ENCODE assay signal across 8 mouse cellular contexts in the genomic region with DNA sequence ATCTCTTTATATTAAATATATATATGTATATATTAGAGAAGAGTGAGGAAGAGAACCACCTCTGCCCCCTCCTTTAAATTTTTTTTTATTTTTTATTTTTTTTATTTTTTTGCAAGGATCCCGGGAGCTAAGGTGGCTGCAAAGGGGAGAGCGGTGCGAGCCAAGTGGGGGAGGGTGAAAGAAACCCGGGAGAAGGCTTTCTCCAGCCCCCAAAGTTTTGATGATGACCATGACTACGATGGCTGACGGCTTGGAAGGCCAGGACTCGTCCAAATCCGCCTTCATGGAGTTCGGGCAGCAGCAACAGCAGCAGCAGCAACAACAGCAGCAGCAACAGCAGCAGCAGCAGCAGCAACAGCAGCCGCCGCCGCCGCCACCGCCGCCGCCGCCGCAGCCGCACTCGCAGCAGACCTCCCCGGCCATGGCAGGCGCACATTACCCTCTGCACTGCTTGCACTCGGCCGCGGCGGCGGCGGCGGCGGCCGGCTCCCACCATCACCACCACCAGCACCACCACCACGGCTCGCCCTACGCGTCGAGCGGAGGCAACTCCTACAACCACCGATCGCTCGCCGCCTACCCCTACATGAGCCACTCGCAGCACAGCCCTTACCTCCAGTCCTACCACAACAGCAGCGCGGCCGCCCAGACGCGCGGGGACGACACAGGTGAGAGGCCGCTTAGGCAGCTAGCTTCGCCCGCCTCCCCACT. TPM values are rescaled to one million over a fixed set of nuclear protein-coding genes. Genes with fewer than 3 reads are reported as not detected.
A peak's percentile ranks its signal among the peaks of the same experiment; 100 is the strongest.
DNase-seq lines count a peak whose midpoint lies in the region; ATAC-seq and TF ChIP-seq lines count a peak whose summit lies in the region.

A gene (plus strand): TSS at position 175 of the 711 bp plus-strand sequence.

- intact Hi-C loops in gastrocnemius, postnatal 14 days (cut with DNase I; ENCODE audit: low total_unique reads), result no loop called here

- H3K4me3 ChIP-seq in testis, adult 2 months (ENCODE audit: control insufficient read depth, low read depth, low read length), result peak within 1 kb of the TSS; percentile 79
- H3K4me3 ChIP-seq in intestine, embryonic 14.5 days (ENCODE audit: low read depth, low read length), result peak within 1 kb of the TSS; percentile 36
- H3K4me3 ChIP-seq in midbrain, embryonic 12.5 days, result peak within 1 kb of the TSS; percentile 49

- H3K9me3 ChIP-seq in intestine, embryonic 14.5 days (ENCODE audit: control insufficient read depth, low read length), result no peaks in the 10 kb centered on the region
- no peaks in the 10 kb centered on the region for H3K9me3 ChIP-seq in midbrain, embryonic 12.5 days

- peak within 1 kb of the TSS; percentile 62 for H3K4me2 ChIP-seq in intestine, embryonic 14.5 days (ENCODE audit: low read length)
- peak within 1 kb of the TSS; percentile 77 for H3K4me2 ChIP-seq in midbrain, embryonic 12.5 days (replicated peaks)

- TF ChIP-seq POLR2A in testis, adult 2 months (IDR thresholded peaks at IDR 0.05; ENCODE audit: control insufficient read depth, low read depth, low read length), result no peak

- peak; percentile 56 to 58 for DNase-seq in cerebellum, postnatal 10 days
- no peak for DNase-seq in cerebellum, postnatal 25 days
- DNase-seq in testis, postnatal 10 days (ENCODE audit: low spot score), result no peak
- peak; percentile 79 for DNase-seq in intestine, embryonic 14.5 days (ENCODE audit: low spot score)
- no peak for DNase-seq in layer of hippocampus, adult 8-10 months (ENCODE audit: low spot score in 2 of 2)
- DNase-seq in gastrocnemius, postnatal 14 days, result no peak

- H3K4me1 ChIP-seq in testis, adult 2 months (ENCODE audit: control insufficient read depth, insufficient read depth, low read length), result peaks cover 16% of the 10 kb centered on the region
- H3K4me1 ChIP-seq in intestine, embryonic 14.5 days (replicated peaks; ENCODE audit: control insufficient read depth, insufficient read depth, low read length), result peaks cover 13% of the 10 kb centered on the region; the same call in 1 of the 2 replicates
- H3K4me1 ChIP-seq in midbrain, embryonic 12.5 days, result peaks cover 22% of the 10 kb centered on the region

- peaks cover 14% of the 10 kb centered on the region for H3K27me3 ChIP-seq in testis, adult 2 months (ENCODE audit: control insufficient read depth, insufficient read depth, low read length)
- H3K27me3 ChIP-seq in intestine, embryonic 14.5 days (replicated peaks; ENCODE audit: control insufficient read depth, insufficient read depth, low read length), result peaks cover 98% of the 10 kb centered on the region
- peaks cover 93% of the 10 kb centered on the region for H3K27me3 ChIP-seq in midbrain, embryonic 12.5 days

- no peak for TF ChIP-seq CTCF in testis, adult 2 months (IDR thresholded peaks at IDR 0.05; ENCODE audit: control insufficient read depth, insufficient read depth, insufficient replicate concordance, low read depth, low read length)

- H3K9ac ChIP-seq in intestine, embryonic 14.5 days (ENCODE audit: low read length), result no peak within 1 kb of the TSS
- H3K9ac ChIP-seq in midbrain, embryonic 12.5 days (replicated peaks), result peak within 1 kb of the TSS; percentile 57

- no peak within 1 kb of the TSS for H3K27ac ChIP-seq in testis, adult 2 months (ENCODE audit: control insufficient read depth, insufficient read depth, low read depth, low read length)
- no peak within 1 kb of the TSS for H3K27ac ChIP-seq in intestine, embryonic 14.5 days (ENCODE audit: low read depth)
- peak within 1 kb of the TSS; percentile 65 for H3K27ac ChIP-seq in midbrain, embryonic 12.5 days (replicated peaks)

- H3K36me3 ChIP-seq in testis, adult 2 months (ENCODE audit: control insufficient read depth, insufficient read depth, low read length), result no peaks in the 10 kb centered on the region
- no peaks in the 10 kb centered on the region for H3K36me3 ChIP-seq in intestine, embryonic 14.5 days (ENCODE audit: control insufficient read depth, insufficient read depth, low read length)
- H3K36me3 ChIP-seq in midbrain, embryonic 12.5 days, result no peaks in the 10 kb centered on the region

- peak; percentile 71 for ATAC-seq in intestine, embryonic 14.5 days (replicated peaks; ENCODE audit: low FRiP score, low TSS enrichment, low read depth)
- peak; percentile 74 for ATAC-seq in midbrain, embryonic 12.5 days (ENCODE audit: low FRiP score, low read depth)

- WGBS in intestine, embryonic 14.5 days, result under 1% methylated on average over 35 of the region's 52 CpGs
- under 1% methylated on average over 41 of the region's 52 CpGs for WGBS in midbrain, embryonic 12.5 days

RNA-seq across cellular contexts. Expression of the gene that starts here (rescaled TPM):
- 10.8 and 12.3 TPM in 2 replicates for polyA plus RNA-seq in testis, adult 2 months (2012; rRNA removed)
- polyA plus RNA-seq in intestine, embryonic 14.5 days (2014; fragmentation: Nextera tagmentation; extraction: Ambion mirVana), result not detected in 2 replicates
- polyA plus RNA-seq in midbrain, embryonic 12.5 days (2016; fragmentation: Nextera tagmentation; extraction: Ambion mirVana), result 2.6 and 3.5 TPM in 2 replicates
- 1 to 10 TPM; 5.4 to 8.7 (median 6.5) TPM for total RNA-seq in layer of hippocampus, adult 8-10 months (2022)
- total RNA-seq in gastrocnemius, postnatal 14 days (2021), result not detected

Comparison
In these comparisons a context has a peak if more than half of its experiments do, and no peak if none do; other contexts are left out.
1. RNA of the gene that starts here (total RNA-seq): 5.4 to 8.7 TPM in layer of hippocampus, adult 8-10 months; not detected in gastrocnemius, postnatal 14 days; every median in the first group is over 4 times any median in the second.
2. DNase-seq: peak in cerebellum, postnatal 10 days (2 of 2); none in cerebellum, postnatal 25 days (0 of 2), testis, postnatal 10 days (single experiment), layer of hippocampus, adult 8-10 months (0 of 2) and gastrocnemius, postnatal 14 days (single experiment).
3. Peak in DNase-seq, ATAC-seq, H3K4me3 ChIP-seq and H3K4me2 ChIP-seq in intestine, embryonic 14.5 days; RNA of the gene not detected or under 1 TPM.
4. Peak in every context shown above with its lines, with median percentiles within 50 percentile points of each other: H3K4me3 ChIP-seq.